Mouse (Mus musculus) CH12.LX (cell line): ENCODE measurements around the gene Pnldc1. TPM values are rescaled to one million over a fixed set of nuclear protein-coding genes. Genes with fewer than 3 reads are reported as not detected.

ENCODE experiments used
- DNase-seq: peaks from one replicate; pipeline ENCODE4 v3.0.0-alpha.2; 2013; ENCODE audit errors: extremely low read depth
- H3K27ac ChIP-seq: 2 replicates; pipeline ENCODE4 v1.5.1; 2012; ENCODE audit warnings: low read depth, mild to moderate bottlenecking, control low read depth, moderate library complexity; ENCODE audit not compliant: insufficient read depth
- H3K27me3 ChIP-seq: replicated peaks from 2 replicates; pipeline ENCODE3; 2012; ENCODE audit warnings: inconsistent platforms
- H3K36me3 ChIP-seq, 2 experiments: replicated peaks in 1 of 2; 2 replicates each; pipeline versions ENCODE3 to v1.6.1; 2012; ENCODE audit warnings: inconsistent platforms in 1 of 2, low read length in 1 of 2, mild to moderate bottlenecking in 1 of 2, mixed read lengths in 1 of 2, moderate library complexity in 1 of 2; ENCODE audit not compliant: control insufficient read depth in 1 of 2, insufficient read depth in 1 of 2
- H3K4me1 ChIP-seq, 2 experiments: 2 replicates each; pipeline ENCODE4 v1.6.1; 2012; ENCODE audit warnings: inconsistent platforms in 1 of 2, moderate library complexity in 1 of 2; ENCODE audit not compliant: insufficient read depth in 2 of 2, control insufficient read depth in 1 of 2
- H3K4me2 ChIP-seq: 2 replicates; pipeline ENCODE4 v1.6.1; 2012; ENCODE audit warnings: low read depth, mild to moderate bottlenecking, control low read depth; ENCODE audit not compliant: poor library complexity, insufficient read depth, severe bottlenecking
- H3K4me3 ChIP-seq, 3 experiments: fragments of 150-350 bp in 1 of 3; sonication (generic) in 1 of 3; replicated peaks in 1 of 3; 2 replicates each; pipeline versions ENCODE3 to v1.5.1; 2011 to 2012; ENCODE audit warnings: low read depth in 2 of 3, low read length in 2 of 3, mild to moderate bottlenecking in 2 of 3, moderate library complexity in 2 of 3, control low read depth in 1 of 3, improper control_type of control experiment in 1 of 3, inconsistent platforms in 1 of 3, mixed read lengths in 1 of 3; ENCODE audit not compliant: poor library complexity in 1 of 3
- H3K79me2 ChIP-seq: replicated peaks from 2 replicates; pipeline ENCODE4 v1.6.1; 2012; ENCODE audit warnings: mild to moderate bottlenecking, moderate library complexity; ENCODE audit not compliant: control insufficient read depth, poor library complexity, insufficient read depth, severe bottlenecking; ENCODE audit errors: extremely low read depth
- H3K9ac ChIP-seq: 2 replicates; pipeline ENCODE4 v1.6.1; 2012; ENCODE audit warnings: low read depth, mild to moderate bottlenecking, control low read depth, moderate library complexity; ENCODE audit not compliant: insufficient read depth
- H3K9me3 ChIP-seq: replicated peaks from 2 replicates; pipeline ENCODE3; 2012; ENCODE audit warnings: low read length, inconsistent platforms, mixed read lengths
- BHLHE40 ChIP-seq: IDR thresholded peaks from 2 replicates; pipeline ENCODE4 v1.6.1; 2011; ENCODE audit warnings: mild to moderate bottlenecking, low read depth, low read length, improper control_type of control experiment
- CHD1 ChIP-seq: IDR thresholded peaks from 2 replicates; pipeline ENCODE4 v1.6.1; 2012; ENCODE audit warnings: low read depth, low read length, improper control_type of control experiment, inconsistent platforms
- CTCF ChIP-seq, 2 experiments: IDR thresholded peaks in 1 of 2; conservative IDR thresholded peaks in 1 of 2; 2 replicates each; pipeline ENCODE4 v1.5.1; 2011 to 2012; ENCODE audit warnings: low read depth in 2 of 2, low read length in 2 of 2, improper control_type of control experiment in 1 of 2, inconsistent platforms in 1 of 2, mild to moderate bottlenecking in 1 of 2, moderate library complexity in 1 of 2
- E2F4 ChIP-seq: IDR thresholded peaks from 2 replicates; pipeline ENCODE4 v1.6.1; 2011; ENCODE audit warnings: low read depth, low read length, improper control_type of control experiment; ENCODE audit not compliant: insufficient replicate concordance
- ELF1 ChIP-seq: IDR thresholded peaks from 2 replicates; pipeline ENCODE4 v1.6.1; 2014; ENCODE audit warnings: low read depth, mild to moderate bottlenecking, inconsistent platforms, low read length, improper control_type of control experiment
- GABPA ChIP-seq: IDR thresholded peaks from 2 replicates; pipeline ENCODE4 v1.6.1; 2012; ENCODE audit warnings: low read depth, low read length, improper control_type of control experiment, inconsistent platforms; ENCODE audit not compliant: insufficient replicate concordance
- JUND ChIP-seq: conservative IDR thresholded peaks from 2 replicates; pipeline ENCODE4 v1.6.1; 2011; ENCODE audit warnings: low read depth, low read length, improper control_type of control experiment
- KAT2A ChIP-seq: IDR thresholded peaks from 2 replicates; pipeline ENCODE4 v1.6.1; 2012; ENCODE audit warnings: low read length, improper control_type of control experiment, inconsistent platforms; ENCODE audit not compliant: insufficient replicate concordance
- MXI1 ChIP-seq: IDR thresholded peaks from 2 replicates; pipeline ENCODE4 v1.6.1; 2011; ENCODE audit warnings: mild to moderate bottlenecking, low read depth, low read length, improper control_type of control experiment
- MYC ChIP-seq: IDR thresholded peaks from 2 replicates; pipeline ENCODE4 v1.6.1; 2011; ENCODE audit warnings: low read depth, mild to moderate bottlenecking, improper control_type of control experiment, low read length
- NELFE ChIP-seq: IDR thresholded peaks from 2 replicates; pipeline ENCODE4 v1.6.1; 2011; ENCODE audit warnings: low read depth, low read length, improper control_type of control experiment
- POLR2A ChIP-seq: IDR thresholded peaks from 2 replicates; pipeline ENCODE4 v1.6.1; 2011; ENCODE audit warnings: low read depth, mild to moderate bottlenecking, improper control_type of control experiment, low read length
- RAD21 ChIP-seq: IDR thresholded peaks from 2 replicates; pipeline ENCODE4 v1.6.1; 2011; ENCODE audit warnings: low read depth, mild to moderate bottlenecking, low read length, improper control_type of control experiment, moderate library complexity
- RCOR1 ChIP-seq: conservative IDR thresholded peaks from 2 replicates; pipeline ENCODE4 v1.6.1; 2012; ENCODE audit warnings: low read depth, mild to moderate bottlenecking, inconsistent platforms, low read length, improper control_type of control experiment
- TBP ChIP-seq: conservative IDR thresholded peaks from 2 replicates; pipeline ENCODE4 v1.6.1; 2011; ENCODE audit warnings: low read depth, low read length, improper control_type of control experiment
- UBTF ChIP-seq: IDR thresholded peaks from 2 replicates; pipeline ENCODE4 v1.6.1; 2012; ENCODE audit warnings: low read depth, mild to moderate bottlenecking, inconsistent platforms, low read length, improper control_type of control experiment, moderate library complexity
- USF1 ChIP-seq: IDR thresholded peaks from 2 replicates; pipeline ENCODE4 v1.6.1; 2014; ENCODE audit warnings: low read depth, mild to moderate bottlenecking, inconsistent platforms, low read length, improper control_type of control experiment
- USF2 ChIP-seq: conservative IDR thresholded peaks from 2 replicates; pipeline ENCODE4 v1.6.1; 2011; ENCODE audit warnings: low read depth, low read length, improper control_type of control experiment
- ZMIZ1 ChIP-seq: IDR thresholded peaks from 2 replicates; pipeline ENCODE4 v1.6.1; 2012; ENCODE audit warnings: low read depth, mild to moderate bottlenecking, inconsistent platforms, low read length, improper control_type of control experiment
- ZNF384 ChIP-seq: IDR thresholded peaks from 2 replicates; pipeline ENCODE4 v1.6.1; 2012; ENCODE audit warnings: low read depth, low read length, improper control_type of control experiment, inconsistent platforms
- dilution Hi-C: fragments of 300-500 bp; cut with MboI; formaldehyde crosslinking; loops from 2 replicates; pipeline ENCODE4 v1.14.3; 2020; ENCODE audit warnings: low sequenced_read_pairs; ENCODE audit not compliant: extremely low pct_unique_long_range_greater_than_20kb, extremely low pct_ligation_motif_present
- in situ Hi-C: fragments of 300-500 bp; cut with MboI; formaldehyde crosslinking; loops from 3 replicates; pipeline ENCODE4 v1.14.3; 2019; ENCODE audit warnings: low sequenced_read_pairs, low pct_ligation_motif_present, low pct_unique_long_range_greater_than_20kb, mixed read lengths
- polyA plus RNA-seq: library from polyadenylated mRNA; unstranded; fragments of >175 nt; gene quantifications from 2 replicates; pipeline ENCODE4 v1.2.1, GENCODE M21; 2012; ENCODE audit warnings: low read depth; ENCODE audit not compliant: insufficient read length
- total RNA-seq, 2 experiments: library from RNA; depleted of rRNA; stranded (reverse); fragments of 300-350 nt in 1 of 2; fragments of >200 nt in 1 of 2; gene quantifications; 2 replicates each; pipeline ENCODE4 v1.2.3; 2012 to 2014

Pnldc1 gene
- total and polyA plus RNA-seq, 3 experiments, result 0.11 to 0.90 (median 0.25) TPM

GRCm38 (mm10) chr17:12906436-12906835 lies 3.6 kb downstream of the Pnldc1 start:
- Histone ChIP-seq H3K4me2 (no peak overlapping the region), H3K4me1 (peaks cover 0 to 11% of the 10 kb centered on the region in 2 experiments; a peak in 2 of 4 replicates), H3K79me2 (no peaks in the 10 kb centered on the region), H3K36me3 (peaks cover 24 to 61% of the 10 kb centered on the region in 2 experiments), H3K4me3 (no peak overlapping the region), H3K27me3 (no peaks in the 10 kb centered on the region), H3K27ac (no peak overlapping the region), H3K9me3 (no peaks in the 10 kb centered on the region), H3K9ac (no peak overlapping the region)
- in situ Hi-C loops, result no loop called here
- no peak for DNase-seq
- TF ChIP-seq RCOR1 (no peak), ZNF384 (no peak), JUND (no peak), RAD21 (no peak), NELFE (no peak), CHD1 (no peak), ELF1 (no peak), GABPA (no peak), MXI1 (no peak), UBTF (no peak), POLR2A (no peak), BHLHE40 (no peak)
- dilution Hi-C loops, result no loop called here

- Histone ChIP-seq H3K9me3 (no peaks in the 10 kb centered on the region), H3K9ac (no peak overlapping the region), H3K4me1 (peaks cover 0 to 11% of the 10 kb centered on the region in 2 experiments; a peak in 2 of 4 replicates), H3K27ac (no peak overlapping the region), H3K4me2 (no peak overlapping the region), H3K4me3 (no peak overlapping the region), H3K79me2 (no peaks in the 10 kb centered on the region), H3K27me3 (no peaks in the 10 kb centered on the region), H3K36me3 (peaks cover 20 to 62% of the 10 kb centered on the region in 2 experiments)
- dilution Hi-C loops, result no loop called here
- no peak for DNase-seq
- in situ Hi-C loops, result no loop called here
- TF ChIP-seq TBP, result no peak
- TF ChIP-seq UBTF, result no peak
- no peak for TF ChIP-seq CTCF (conservative IDR thresholded peaks at IDR 0.05 in 1 of 2, IDR thresholded peaks at IDR 0.05 in 1 of 2; ENCODE audit: low read depth in 2 of 2, low read length in 2 of 2)
- no peak for TF ChIP-seq BHLHE40
- TF ChIP-seq E2F4, result no peak
- TF ChIP-seq GABPA, result no peak
- no peak for TF ChIP-seq KAT2A
- no peak for TF ChIP-seq ZMIZ1
- TF ChIP-seq MYC, result no peak
- no peak for TF ChIP-seq USF2
- TF ChIP-seq USF1, result no peak
Measured at GRCm38 (mm10) chr17:12905810-12906209, 4.2 kb downstream of the Pnldc1 start.
